10 mouse cellular contexts compared by ENCODE assay signal in genomic region chr14:106217681-106218080, GRCm38 (mm10).
"Had no signal": no experiment of that assay in that cellular context is flagged by ENCODE, and none has a peak within 500 bp of the region (broad histone marks: within the 10 kb centered on the region; RNA-seq: fewer than 3 reads in every experiment).

No protein-coding gene starts in this region.

- DNase-seq: liver, embryonic 13.5 days; liver, postnatal 0 days; lung, adult 2 months; lung, postnatal 14 days; lung, postnatal 36 days; retina, postnatal 1 day; right cerebral cortex, adult 18-20 months; right cerebral cortex, postnatal 25 days; right cerebral cortex, postnatal 4 days; spleen, adult 18-20 months had no signal
